Mouse (Mus musculus) retina, postnatal 7 days (tissue): Measurements from ENCODE around the gene Lzts2.

Experiments used
- DNase-seq: peaks from one replicate; pipeline ENCODE4 v3.0.0-alpha.2; 2012; ENCODE audit warnings: low read depth, low spot score

Gene Lzts2

GRCm38 (mm10) chr19:45003740-45004516, 10.3 kb upstream of the Lzts2 start:
- DNase-seq = no peak

DNA sequence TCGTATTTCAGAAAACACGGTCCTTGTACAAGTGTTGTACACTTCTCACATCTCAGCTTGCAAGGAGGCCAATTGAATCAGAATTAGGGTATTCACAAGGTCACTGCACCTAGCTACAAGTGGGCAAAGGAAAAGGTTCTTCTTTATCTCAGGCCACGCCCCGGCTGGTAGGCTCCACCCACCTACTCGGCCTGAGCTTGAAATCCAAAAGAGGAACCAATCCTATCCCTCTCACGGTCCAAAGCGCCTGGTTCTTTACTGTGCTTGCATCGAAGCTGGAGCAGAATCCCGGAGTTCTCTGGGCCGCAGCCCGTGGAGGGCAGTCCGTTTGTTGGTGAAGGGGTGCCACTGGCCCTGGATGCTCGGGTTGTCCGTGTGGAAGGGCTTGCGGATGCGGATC, 8.8 kb upstream of the Lzts2 start, which contains the start of gene Twnk:
Gene Twnk, plus strand, starts transcription at position 220 of the 400 bp plus-strand sequence.
- DNase-seq = no peak

DNA sequence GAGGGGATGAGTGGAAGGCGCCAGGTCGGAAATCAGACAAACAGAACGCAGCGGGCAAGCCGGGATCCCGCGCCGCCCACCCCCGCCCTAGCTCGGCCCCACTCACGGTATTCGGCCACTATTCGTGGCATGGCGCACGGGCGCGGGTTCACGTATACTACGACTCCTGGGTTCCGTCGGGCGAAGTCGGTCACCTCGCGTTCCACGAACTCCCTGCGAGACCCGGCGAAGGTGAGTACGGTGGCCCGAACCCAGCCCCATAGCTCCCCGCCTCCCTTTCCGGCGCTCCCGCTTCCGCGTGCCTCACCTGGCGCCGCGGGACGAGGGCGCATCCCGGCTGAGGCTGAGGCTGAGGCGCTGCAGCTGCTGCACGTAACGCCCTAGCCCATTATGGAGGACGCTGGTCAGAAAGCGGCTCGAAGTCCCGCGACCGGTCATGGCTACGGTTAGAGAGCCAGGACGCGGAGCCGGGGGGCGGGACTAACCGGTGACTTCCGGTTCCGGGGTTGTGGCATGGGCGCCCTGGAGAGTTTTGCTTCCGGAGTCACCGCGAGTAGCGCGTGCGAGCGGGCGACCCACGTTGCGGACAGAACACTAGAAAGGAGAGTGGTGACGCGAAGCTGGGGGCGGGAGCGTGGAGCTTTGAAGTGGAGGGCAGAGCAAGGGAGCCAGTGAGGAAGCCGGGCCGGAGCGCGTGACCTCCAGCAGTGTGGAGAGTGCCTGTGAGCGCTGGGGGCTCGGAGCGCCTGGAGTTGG, 8.1 kb upstream of the Lzts2 start, which contains the start of gene Mrpl43:
Gene Mrpl43, minus strand, starts transcription at position 486 of the 756 bp plus-strand sequence.
- DNase-seq = peak; percentile 92

DNA sequence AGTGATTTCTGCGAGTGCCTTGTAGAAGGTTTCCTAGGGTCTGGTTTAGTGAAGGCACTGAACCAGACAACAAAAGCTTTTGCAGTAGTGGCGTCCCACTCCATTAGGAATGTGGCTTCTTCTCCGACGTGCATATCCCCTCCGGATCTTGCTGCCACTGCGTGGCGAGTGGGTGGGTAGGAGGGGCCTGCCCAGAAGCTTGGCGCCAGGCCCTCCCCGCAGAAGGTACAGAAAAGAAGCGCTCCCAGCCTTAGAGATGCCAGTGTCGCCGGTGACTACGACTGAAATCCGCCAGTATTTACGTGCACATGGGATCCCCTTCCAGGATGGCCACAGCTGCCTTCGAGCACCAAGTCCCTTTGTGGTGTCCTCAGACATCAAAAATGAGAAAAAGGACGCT, 7.2 kb upstream of the Lzts2 start:
- no peak for DNase-seq

DNA sequence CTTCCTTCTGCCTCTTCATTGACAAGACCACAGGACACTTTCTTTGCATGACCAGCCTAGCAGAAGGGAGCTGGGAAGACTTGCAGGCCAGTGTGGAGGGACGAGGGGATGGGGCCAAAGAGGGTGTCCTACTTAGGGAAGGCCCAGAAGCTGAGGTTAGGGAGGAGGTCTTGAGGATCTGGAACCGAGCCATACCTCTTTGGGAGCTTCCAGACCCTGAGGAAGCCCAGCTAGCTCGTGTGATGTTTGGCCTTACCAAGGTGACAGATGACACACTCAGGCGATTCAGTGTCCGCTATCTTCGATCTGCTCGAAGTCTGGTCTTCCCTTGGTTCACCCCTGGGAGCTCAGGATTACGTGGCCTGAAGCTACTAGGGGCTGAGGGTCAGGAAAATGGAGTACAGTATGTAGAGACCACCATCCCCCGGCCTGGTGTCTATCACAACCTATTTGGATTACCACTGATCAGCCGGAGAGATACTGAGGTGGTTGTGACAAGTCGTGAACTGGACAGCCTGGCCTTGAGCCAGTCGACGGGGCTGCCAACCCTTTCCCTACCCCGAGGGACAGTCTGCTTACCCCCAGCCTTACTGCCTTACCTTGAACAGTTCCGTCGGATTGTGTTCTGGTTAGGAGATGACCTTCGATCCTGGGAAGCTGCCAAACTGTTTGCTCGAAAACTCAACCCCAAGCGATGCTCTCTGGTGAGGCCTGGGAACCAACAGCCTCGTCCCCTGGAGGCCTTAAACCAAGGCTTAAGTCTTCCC, 6.6 kb upstream of the Lzts2 start:
- DNase-seq = no peak

GRCm38 (mm10) chr19:45010646-45011045, 3.6 kb upstream of the Lzts2 start:
- DNase-seq = no peak

DNA sequence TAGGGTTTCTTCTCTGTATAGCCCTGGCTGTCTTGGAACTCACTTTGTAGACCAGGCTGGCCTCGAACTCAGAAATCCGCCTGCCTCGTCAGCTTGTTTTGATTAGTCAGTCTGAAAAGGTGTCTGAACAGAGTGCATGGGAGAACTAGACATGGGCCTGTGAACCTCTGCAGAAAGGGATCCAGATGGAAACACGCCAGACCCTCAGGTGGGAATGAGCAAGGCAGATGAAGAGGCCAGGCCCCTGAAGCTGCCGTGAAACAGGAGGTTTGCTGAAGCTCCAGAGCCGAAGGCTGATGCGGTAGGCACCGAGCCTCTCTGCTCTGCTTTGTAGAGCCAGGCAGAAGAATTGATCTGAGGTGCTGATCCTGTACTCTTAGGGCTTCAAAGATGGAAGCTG, 2.0 kb upstream of the Lzts2 start:
- DNase-seq = no peak

DNA sequence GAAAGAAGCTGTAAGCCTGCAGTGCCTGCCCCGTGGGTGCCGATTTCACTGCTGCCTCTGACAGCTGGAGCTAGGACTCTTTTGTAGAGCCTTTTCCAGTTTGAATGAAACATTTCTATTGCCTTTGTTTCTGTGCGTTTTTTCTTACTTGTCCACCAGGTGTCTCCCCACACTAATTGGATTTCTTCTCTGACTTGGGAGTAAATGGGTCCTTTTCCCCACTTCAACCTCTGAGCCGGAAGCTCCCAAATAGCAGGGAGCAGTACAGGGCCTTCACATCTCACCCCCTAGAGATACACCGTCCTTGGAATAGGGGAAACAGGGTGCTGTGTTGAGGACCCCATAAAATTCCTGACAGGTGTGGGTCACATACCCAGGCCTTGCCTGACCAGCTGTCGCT, 1.6 kb upstream of the Lzts2 start:
- DNase-seq = no peak

DNA sequence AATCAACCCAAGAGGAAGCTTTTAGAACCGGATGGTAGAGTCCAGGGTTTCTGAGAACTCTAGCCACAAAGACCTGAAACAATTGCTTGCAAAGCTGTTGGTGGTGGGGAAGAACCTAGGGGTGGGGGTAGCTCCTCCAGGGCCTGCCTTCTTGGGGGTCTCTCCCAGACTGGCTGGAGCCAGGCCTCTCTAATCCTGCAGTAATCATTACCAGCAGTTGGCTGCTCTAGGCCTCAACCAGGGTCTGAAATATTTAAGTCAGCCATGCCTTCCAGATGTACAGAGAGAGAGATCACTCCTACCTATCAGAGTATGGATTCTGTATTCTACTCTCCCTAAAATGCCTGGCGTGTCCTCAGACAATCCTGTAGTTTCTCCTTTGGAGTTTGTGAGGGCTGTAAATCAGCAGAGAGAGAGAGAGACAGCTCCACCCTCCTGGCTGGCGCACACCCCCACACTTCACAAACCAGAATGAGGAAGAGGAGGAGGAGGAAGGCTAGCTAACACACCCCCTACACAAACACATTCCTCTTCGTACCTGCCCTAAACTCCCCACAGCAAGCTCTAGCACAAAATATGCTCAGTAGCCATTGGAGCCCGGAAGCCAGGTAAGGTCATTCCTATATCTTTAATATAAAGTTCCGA, 511 bp upstream of the Lzts2 start:
- no peak for DNase-seq

- no peak for DNase-seq
Observed at GRCm38 (mm10) chr19:45014981-45015402, 778 bp downstream of the Lzts2 start.

DNA sequence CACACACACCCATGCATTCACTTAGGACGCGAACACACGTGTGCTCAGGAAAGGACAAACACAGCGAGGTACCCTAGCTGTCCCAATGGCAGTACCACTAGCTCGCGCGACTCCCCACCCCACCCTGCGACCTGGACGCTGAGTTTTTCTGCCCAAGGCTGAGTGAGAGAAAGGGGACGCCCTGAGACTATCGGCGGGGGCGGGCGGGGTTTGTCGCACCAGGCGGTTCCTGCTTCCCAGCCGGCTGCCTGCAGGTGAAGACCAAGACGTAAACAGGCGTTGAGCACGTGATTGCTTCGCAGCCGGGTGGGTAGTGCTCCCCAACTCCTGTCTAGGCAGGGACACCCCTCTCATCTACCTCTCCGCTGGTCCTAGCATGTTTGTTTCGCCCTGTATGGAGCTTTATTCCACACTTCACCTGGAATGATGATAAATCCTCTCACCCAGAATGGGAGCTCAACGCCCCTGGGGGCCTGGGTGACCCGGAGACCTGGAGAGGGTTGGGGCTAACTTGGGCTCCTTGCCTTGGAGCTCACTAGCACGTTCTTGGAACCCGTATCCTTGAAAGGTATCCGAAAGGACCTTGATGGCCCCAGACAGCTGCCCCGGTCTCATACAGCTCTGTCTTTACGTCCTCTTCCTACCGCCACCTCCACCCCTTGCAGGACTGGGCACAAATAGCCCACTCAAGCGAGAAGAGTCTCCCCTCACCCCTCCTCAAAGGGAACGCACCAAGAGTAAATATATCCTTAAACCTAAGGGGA, 1.5 kb downstream of the Lzts2 start:
- DNase-seq = no peak

- peak; percentile 77 for DNase-seq
Observed at GRCm38 (mm10) chr19:45016341-45017215, 2.4 kb downstream of the Lzts2 start.

GRCm38 (mm10) chr19:45017216-45017771, 3.1 kb downstream of the Lzts2 start:
- peak; percentile 62 for DNase-seq

DNA sequence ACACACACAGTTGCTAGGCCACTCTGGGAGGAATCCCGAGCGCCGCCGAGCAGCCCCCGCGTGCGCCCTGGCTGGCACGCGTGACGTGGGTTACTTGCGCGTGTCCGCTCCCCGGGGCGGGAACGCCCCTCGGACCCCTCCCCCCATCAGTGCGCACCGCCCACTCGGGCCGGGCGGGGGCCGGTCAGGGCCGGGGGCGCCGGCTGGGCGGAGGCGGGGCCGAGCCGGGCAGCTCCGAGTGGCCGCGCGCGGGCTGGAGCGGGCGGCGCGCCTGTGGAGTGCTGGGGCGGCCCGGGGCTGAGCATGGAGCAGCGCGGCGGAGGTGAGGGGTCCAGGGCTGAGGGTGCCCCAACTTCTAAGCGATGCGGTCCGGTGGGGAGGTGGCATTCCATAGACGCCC, 3.7 kb downstream of the Lzts2 start:
- DNase-seq = peak; percentile 79

DNA sequence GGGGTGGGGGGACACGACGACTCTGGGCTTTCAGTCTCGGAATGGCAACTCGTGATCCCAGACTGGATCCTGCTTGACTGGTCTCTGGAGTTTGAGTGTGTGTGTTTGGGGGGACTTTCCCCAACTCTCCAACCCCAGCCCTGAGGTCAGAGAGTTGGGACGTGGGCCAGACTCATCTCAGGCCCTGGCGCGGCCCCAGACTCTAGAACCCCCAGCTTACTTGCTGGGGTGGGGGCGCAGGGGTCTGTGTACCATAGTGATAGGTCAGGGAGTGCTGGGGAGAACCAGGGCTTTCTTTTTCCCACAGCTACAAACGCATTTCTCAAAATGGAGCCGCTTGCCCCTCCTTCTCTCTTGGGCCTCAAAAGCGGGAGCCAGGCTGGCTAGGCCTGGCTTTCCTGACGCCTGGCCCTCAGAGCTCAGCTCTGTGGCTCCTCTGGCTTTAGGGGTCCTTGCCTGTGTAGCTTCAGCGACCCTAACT, 4.2 kb downstream of the Lzts2 start:
- no peak for DNase-seq

DNA sequence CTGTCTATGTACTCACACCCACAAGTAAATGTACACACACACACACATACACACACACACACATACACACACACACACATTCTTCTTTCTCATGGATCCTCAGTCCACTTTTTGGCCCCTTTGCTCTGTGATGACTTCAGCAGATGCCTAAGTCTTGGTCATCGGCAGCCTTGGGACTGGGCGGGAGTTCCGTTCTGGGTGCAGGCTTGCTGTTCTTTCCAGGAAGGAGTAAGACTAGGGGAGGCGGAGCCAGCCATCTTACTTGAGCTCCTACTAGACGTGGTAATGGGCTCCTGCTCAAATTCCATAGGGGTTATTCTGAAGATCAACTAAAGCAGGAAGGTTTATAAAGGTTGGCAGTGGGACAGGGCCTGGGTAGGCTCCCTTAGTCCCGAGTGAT, 6.1 kb downstream of the Lzts2 start:
- no peak for DNase-seq

- no peak for DNase-seq
Observed at GRCm38 (mm10) chr19:45021362-45021761, 7.1 kb downstream of the Lzts2 start.

- DNase-seq = no peak
Observed at GRCm38 (mm10) chr19:45023993-45024392, 9.8 kb downstream of the Lzts2 start.

GRCm38 (mm10) chr19:45024775-45025174, 10.6 kb downstream of the Lzts2 start:
- no peak for DNase-seq
